Mouse (Mus musculus) small intestine, adult 10 weeks (tissue): ENCODE measurements around the gene Jdp2. TPM values are rescaled to one million over a fixed set of nuclear protein-coding genes. Genes with fewer than 3 reads are reported as not detected.

Experiments used
- polyA plus RNA-seq: library from polyadenylated mRNA; stranded (reverse); fragments of 350-450 nt; fragmentation: Illumina TruSeq; extraction: RNeasy Lipid Tissue Mini Kit (QIAGEN cat#74804); gene quantifications from one replicate; pipeline ENCODE4 v1.2.3, GENCODE M21; 2014; ENCODE audit warnings: low replicate concordance

Gene Jdp2
- not detected for polyA plus RNA-seq

DNA sequence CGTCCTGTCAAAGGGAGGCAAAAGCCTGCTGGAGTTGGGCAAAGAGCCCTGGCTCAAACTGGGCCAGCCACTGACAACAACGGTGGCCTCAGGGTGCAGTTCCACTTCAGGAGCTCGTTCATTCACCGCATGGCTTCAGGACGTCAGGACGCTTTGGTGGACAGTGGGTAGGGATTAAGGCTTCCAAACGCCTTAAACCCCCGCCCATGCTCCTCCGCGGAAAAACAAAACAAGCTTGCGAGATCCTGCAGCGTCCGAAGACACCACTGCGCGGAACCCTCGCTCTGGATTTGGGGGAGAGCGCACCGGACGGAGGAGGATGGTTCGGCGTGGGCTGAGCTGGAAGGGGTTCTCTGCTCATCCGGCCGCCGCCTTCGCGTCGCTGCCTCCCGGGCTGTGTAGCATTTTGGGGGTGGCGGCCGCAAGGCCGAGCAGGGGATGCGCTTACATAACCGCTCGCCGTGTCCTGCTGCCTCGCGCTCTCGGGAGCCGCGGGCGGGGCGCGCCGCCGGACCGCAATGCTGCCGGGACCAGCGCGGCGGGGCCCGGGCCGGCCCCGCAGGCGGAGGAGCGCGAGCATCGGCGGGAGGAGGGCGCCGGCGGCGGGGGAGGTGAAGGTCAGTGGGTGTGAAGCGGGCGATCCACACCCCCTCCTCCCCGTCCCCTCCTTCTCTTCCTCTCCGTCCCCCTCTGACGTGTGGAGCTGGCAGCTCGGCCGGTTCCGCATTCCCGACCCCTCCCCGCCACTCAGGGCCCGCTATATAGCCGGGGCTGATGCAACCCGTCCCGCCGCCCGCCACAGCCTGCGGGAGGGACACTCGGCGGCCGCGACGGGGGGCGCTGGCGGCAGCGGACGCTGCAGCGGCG, at the start of gene Jdp2:
Gene Jdp2, plus strand, starts transcription at position 417 of the 867 bp plus-strand sequence.

GRCm38 (mm10) chr12:85686466-85687216, 87.8 kb downstream of the Jdp2 start, which contains the start of gene Batf:
Batf (plus strand) TSS chr12:85686669.

Other genes starting within 250 kb of the Jdp2 start
- gene Tmed10, start 224.2 kb upstream of the Jdp2 start, polyA plus RNA-seq, result 201 TPM
- gene Fos, start 125.1 kb upstream of the Jdp2 start, polyA plus RNA-seq, result 109 TPM
- not detected for gene Batf, start 87.6 kb downstream of the Jdp2 start, polyA plus RNA-seq
- gene Flvcr2, start 147.5 kb downstream of the Jdp2 start, polyA plus RNA-seq, result 1.2 TPM
- 178 TPM for gene Erg28, start 225.5 kb downstream of the Jdp2 start, polyA plus RNA-seq
- 6.4 TPM for gene Ttll5, start 225.6 kb downstream of the Jdp2 start, polyA plus RNA-seq